Mouse (Mus musculus): Measurements from ENCODE around the gene Scube3. TPM values are rescaled to one million over a fixed set of nuclear protein-coding genes. Genes with fewer than 3 reads are reported as not detected.
A peak's percentile ranks its signal among the peaks of the same experiment; 100 is the strongest.
"Not testable (repeated sequence)": the region's sequence is repeated elsewhere in the genome, so short reads cannot be mapped to it uniquely, and the experiment has no call there.

Gene Scube3
- total RNA-seq, 2 experiments from 2014 or later = 0.56 to 0.63 TPM

DNA sequence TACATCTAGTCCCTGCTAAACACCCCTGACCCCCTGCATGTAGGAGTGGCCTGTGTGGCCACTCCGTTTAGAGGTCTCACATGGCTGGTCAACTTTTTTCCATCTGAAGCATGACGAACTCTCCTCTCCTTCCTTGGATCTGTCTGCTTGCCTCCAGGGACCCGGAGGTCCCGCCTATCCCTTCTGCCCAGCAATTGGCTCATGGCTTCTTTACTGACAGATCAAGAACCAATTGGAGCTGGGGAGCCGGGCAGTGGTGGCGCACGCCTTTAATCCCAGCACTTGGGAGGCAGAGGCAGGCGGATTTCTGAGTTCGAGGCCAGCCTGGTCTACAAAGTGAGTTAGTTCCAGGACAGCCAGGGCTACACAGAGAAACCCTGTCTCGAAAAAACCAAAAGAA, 80.5 kb downstream of the Scube3 start:
- not testable (repeated sequence) for DNase-seq

GRCm38 (mm10) chr17:28223561-28224391, 81.8 kb downstream of the Scube3 start:
- peak; percentile 86 for DNase-seq

Other genes starting within 250 kb of the Scube3 start
- gene Anks1, start 232.8 kb upstream of the Scube3 start, total RNA-seq (2021) = 10 to 100 TPM; 22.6 to 27.6 TPM
- gene Taf11, start 232.3 kb upstream of the Scube3 start, total RNA-seq (2021) = 10 to 100 TPM; 19.9 to 23.3 TPM
- gene Tcp11, start 61.5 kb upstream of the Scube3 start, total RNA-seq (2021) = not detected
- 10 to 100 TPM; 24.6 to 26.6 TPM for gene Zfp523, start 35.0 kb downstream of the Scube3 start, total RNA-seq (2021)
- gene Def6, start 65.6 kb downstream of the Scube3 start, total RNA-seq (2021) = 1 to 10 TPM; 3.6 to 7.5 TPM
- 10 to 100 TPM; 30.2 to 31.5 TPM for gene Ppard, start 90.6 kb downstream of the Scube3 start, total RNA-seq (2021)
- gene Fance, start 171.4 kb downstream of the Scube3 start, total RNA-seq (2021) = 10 to 100 TPM; 14.8 to 20.1 TPM
- gene Rpl10a, start 186.3 kb downstream of the Scube3 start, total RNA-seq (2021) = 100 to 1,000 TPM; 699 to 738 TPM
- gene Tead3, start 208.7 kb downstream of the Scube3 start, total RNA-seq (2021) = 10 to 100 TPM in 1 of 2 experiments, 1 to 10 TPM in 1; 10.0 to 14.8 TPM
- gene Tulp1, start 223.1 kb downstream of the Scube3 start, total RNA-seq (2021) = under 1 TPM; 0.40 to 0.50 TPM